Mouse (Mus musculus): ENCODE results near the gene Gm38100. TPM values are rescaled to one million over a fixed set of nuclear protein-coding genes. Genes with fewer than 3 reads are reported as not detected.

Gm38100 gene
- total RNA-seq, 2 experiments from 2014 or later = not detected

DNA sequence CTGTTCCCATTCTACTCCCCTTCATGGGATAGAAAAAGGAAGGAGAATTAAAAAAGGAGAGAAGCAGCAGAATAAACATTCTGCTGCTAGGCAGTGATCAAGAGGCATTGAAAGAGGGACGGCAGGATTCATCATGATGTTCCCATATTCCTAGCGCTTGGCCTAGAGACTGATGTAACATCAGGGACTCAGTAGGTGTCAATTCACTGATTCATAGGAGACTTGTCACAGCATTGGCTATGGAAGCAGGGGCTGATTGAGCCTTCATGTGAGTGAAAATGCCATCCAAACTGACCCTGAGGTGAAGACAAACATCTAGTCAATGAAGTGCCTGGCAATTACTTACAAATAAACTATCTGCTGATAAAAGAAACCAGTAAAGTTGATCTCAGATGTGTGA is 30.7 kb downstream of the Gm38100 start:
- DNase-seq = no peak
- intact Hi-C loops (cut with DNase I) = no loop called here

DNA sequence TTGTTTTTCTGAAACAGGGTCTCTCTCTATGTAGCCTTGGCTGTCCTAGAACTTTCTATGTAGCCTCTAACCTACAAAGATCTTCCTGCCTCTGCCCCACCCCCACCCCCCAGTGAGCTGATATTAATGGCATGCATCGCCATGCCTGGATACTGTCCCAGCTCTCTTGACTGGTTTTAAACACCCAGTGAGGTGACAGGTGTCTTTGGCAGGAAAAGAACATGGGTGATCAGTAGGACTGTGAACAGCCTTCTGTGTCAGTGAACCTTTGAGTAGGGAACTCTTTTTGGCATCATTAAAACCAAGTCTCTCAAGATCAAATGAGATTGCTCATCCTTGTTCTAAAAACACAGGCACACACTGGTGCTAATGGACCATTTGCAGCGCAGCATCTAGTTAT is 41.7 kb downstream of the Gm38100 start:
- DNase-seq = no peak
- intact Hi-C loops (cut with DNase I) = no loop called here

DNA sequence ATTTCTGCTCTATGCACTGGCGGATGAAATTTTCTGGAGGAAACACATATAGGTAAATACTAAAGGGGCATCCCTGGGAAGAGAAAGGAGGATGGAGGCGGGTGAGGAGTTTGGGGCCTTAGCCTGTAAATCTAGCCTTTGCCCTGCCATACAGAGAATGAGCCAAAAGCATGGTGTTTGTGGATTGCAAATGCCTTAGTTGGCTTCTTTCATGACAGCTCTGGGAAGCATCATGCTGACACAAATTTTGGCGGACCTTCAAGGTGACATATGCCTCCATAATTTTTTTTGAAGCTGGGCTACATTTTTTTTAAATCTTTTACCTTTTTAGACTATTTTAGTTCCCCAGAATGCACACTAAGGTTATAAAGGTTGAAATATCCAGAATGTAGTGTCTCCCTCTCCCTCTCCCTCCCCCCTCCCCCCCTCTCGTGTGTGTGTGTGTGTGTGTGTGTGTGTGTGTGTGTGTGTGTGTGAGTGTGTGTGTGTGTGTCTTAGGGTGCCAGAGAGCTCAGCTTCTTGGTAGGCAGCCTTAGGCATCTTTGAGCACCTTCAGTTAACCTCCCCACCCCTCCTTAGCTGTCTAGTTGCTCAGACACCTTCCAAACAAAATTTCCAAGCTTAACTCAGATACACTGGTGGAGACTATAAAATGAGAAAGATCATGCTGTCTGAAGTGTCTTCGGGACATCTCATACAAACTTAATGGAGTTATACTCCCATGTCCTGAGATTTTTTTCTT is 47.0 kb downstream of the Gm38100 start:
- intact Hi-C loops (cut with DNase I) = no loop called here
- no peak for DNase-seq

DNA sequence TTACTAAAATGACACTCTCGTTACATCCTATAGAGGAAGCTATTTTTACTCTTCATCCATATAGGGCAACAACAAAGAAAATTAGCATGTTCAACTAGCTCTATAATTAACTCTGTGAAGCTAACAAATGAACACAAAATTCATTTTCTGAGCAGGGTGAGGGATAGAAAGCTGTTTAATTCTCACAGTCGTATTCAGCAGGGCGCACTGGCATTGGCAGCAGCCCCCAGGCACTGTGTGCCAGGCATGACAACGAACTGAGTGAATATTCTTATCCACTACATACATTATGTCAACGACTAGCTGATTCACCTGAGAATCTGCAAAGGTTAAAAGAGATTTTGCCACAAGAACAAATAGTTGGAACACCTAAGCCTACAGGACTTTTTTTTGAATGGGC is 50.6 kb downstream of the Gm38100 start:
- intact Hi-C loops (cut with DNase I) = no loop called here
- DNase-seq = no peak

Other genes with a start within 250 kb of the Gm38100 start
- gene Opn3, start 227.6 kb upstream of the Gm38100 start, total RNA-seq (2021) = 1 to 10 TPM; 7.0 to 7.7 TPM
- 10 to 100 TPM; 12.5 to 13.4 TPM for gene Chml, start 227.4 kb upstream of the Gm38100 start, total RNA-seq (2021)
- not detected for gene Wdr64, start 221.7 kb upstream of the Gm38100 start, total RNA-seq (2021)
- gene Exo1, start 39.7 kb upstream of the Gm38100 start, total RNA-seq (2021) = 1 to 10 TPM; 2.2 to 3.6 TPM
- gene Rbm8a2, start 58.8 kb downstream of the Gm38100 start, total RNA-seq (2021) = not detected